ENCODE assay signal across 17 mouse cellular contexts in the genomic region with DNA sequence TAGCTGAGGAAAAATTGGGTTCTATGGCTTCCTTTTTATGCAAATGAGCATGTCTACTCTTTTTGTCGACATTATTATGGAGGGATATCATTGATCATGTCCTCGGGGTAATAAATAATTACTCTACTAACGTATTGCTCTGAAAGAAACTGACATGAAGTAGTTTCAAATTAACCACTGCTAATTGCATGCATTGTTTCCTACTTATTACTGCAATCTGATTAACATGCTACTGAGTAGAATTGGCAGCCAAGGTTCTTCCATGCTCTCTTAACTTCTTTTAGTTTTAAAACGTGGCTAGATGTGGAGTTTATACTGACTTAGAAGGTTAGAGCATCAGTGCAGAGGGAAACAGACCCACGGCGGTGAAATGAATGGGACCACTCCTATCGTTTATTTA.
"Had no signal": no experiment of that assay in that cellular context is flagged by ENCODE, and none has a peak within 500 bp of the region (broad histone marks: within the 10 kb centered on the region; RNA-seq: fewer than 3 reads in every experiment).

No protein-coding gene starts in this region.

- ATAC-seq: midbrain, embryonic 16.5 days had no signal

- H3K27ac ChIP-seq: midbrain, embryonic 10.5 days; midbrain, embryonic 12.5 days; neural tube, embryonic 13.5 days; neural tube, embryonic 15.5 days had no signal

- H3K9me3 ChIP-seq: midbrain, embryonic 10.5 days; midbrain, embryonic 12.5 days; neural tube, embryonic 13.5 days; neural tube, embryonic 15.5 days had no signal

- H3K9ac ChIP-seq: lung, embryonic 14.5 days; midbrain, embryonic 12.5 days; neural tube, embryonic 13.5 days; neural tube, embryonic 15.5 days had no signal

- H3K4me2 ChIP-seq: lung, embryonic 14.5 days; midbrain, embryonic 12.5 days; neural tube, embryonic 13.5 days; neural tube, embryonic 15.5 days had no signal

- H3K4me3 ChIP-seq: midbrain, embryonic 10.5 days; midbrain, embryonic 12.5 days; myocyte; neural tube, embryonic 13.5 days; neural tube, embryonic 15.5 days had no signal

- H3K27me3 ChIP-seq: midbrain, embryonic 12.5 days; neural tube, embryonic 13.5 days; neural tube, embryonic 15.5 days had no signal

- DNase-seq: lung, adult 18-20 months; lung, embryonic 14.5 days; lung, postnatal 10 days; lung, postnatal 4 days; right cerebral cortex, adult 18-20 months; right cerebral cortex, postnatal 25 days; right cerebral cortex, postnatal 4 days; spleen, adult 18-20 months; thymus, adult 18-20 months; thymus, postnatal 14 days; thymus, postnatal 36 days had no signal

- H3K4me1 ChIP-seq: midbrain, embryonic 10.5 days; midbrain, embryonic 12.5 days; neural tube, embryonic 13.5 days; neural tube, embryonic 15.5 days had no signal

- H3K36me3 ChIP-seq: midbrain, embryonic 10.5 days; midbrain, embryonic 12.5 days; neural tube, embryonic 13.5 days; neural tube, embryonic 15.5 days had no signal
